Mouse (Mus musculus) liver, embryonic 16.5 days (tissue): ENCODE measurements around the gene Traf6. TPM values are rescaled to one million over a fixed set of nuclear protein-coding genes. Genes with fewer than 3 reads are reported as not detected.
"Not testable (repeated sequence)": the region's sequence is repeated elsewhere in the genome, so short reads cannot be mapped to it uniquely, and the experiment has no call there.

Experiments used
- ATAC-seq: fragments of 200-750 bp; cut with Nextera tagmentation; 2 replicates; pipeline ENCODE4 v1.8.0; 2017; ENCODE audit warnings: low read depth, mild to moderate bottlenecking, moderate number of reproducible peaks, moderate library complexity
- H3K27ac ChIP-seq: fragments of 300-500 bp; sonication (generic); 2 replicates; pipeline ENCODE4 v1.5.1; 2014; ENCODE audit warnings: mild to moderate bottlenecking, low read length
- H3K27me3 ChIP-seq: fragments of 300-500 bp; sonication (generic); 2 replicates; pipeline ENCODE4 v1.6.1; 2014; ENCODE audit warnings: low read depth, low read length, mixed read lengths; ENCODE audit not compliant: control insufficient read depth, insufficient read depth
- H3K36me3 ChIP-seq: fragments of 300-500 bp; sonication (generic); 2 replicates; pipeline ENCODE4 v1.6.1; 2014; ENCODE audit warnings: mild to moderate bottlenecking; ENCODE audit not compliant: control insufficient read depth, insufficient read depth
- H3K4me1 ChIP-seq: fragments of 300-500 bp; sonication (generic); 2 replicates; pipeline ENCODE4 v1.6.1; 2014; ENCODE audit warnings: low read depth, low read length, mixed read lengths; ENCODE audit not compliant: control insufficient read depth
- H3K4me2 ChIP-seq: fragments of 300-500 bp; sonication (generic); 2 replicates; pipeline ENCODE4 v1.6.1; 2014; ENCODE audit warnings: low read depth, low read length, mixed read lengths
- H3K4me3 ChIP-seq: fragments of 300-500 bp; sonication (generic); 2 replicates; pipeline ENCODE4 v1.5.1; 2014; ENCODE audit warnings: low read depth, mild to moderate bottlenecking, low read length
- H3K9ac ChIP-seq: fragments of 300-500 bp; sonication (generic); 2 replicates; pipeline ENCODE4 v1.6.1; 2014; ENCODE audit warnings: low read depth, low read length
- H3K9me3 ChIP-seq: fragments of 300-500 bp; sonication (generic); replicated peaks from 2 replicates; pipeline ENCODE4 v1.6.1; 2016; ENCODE audit warnings: low read length; ENCODE audit not compliant: control insufficient read depth
- WGBS: fragments of 180-500 bp; shearing (Covaris S2); extraction: QIAGEN DNeasy Blood & Tissue Kit; methylation state at CpG from one replicate; pipeline ENCODE4 v1.1.7; 2014; ENCODE audit not compliant: insufficient replicate concordance; 5-methylcytosine and 5-hydroxymethylcytosine counted together
- polyA plus RNA-seq: library from polyadenylated mRNA; unstranded; fragments of >200 nt; fragmentation: Nextera tagmentation; extraction: Ambion mirVana; gene quantifications from 2 replicates; pipeline ENCODE4 v1.2.1, GENCODE M21; 2015

Gene Traf6
- polyA plus RNA-seq, 1 experiment from 2014 or later = 4.0 TPM

- H3K36me3 ChIP-seq = no peaks in the 10 kb centered on the region
- ATAC-seq = no peak
- H3K9me3 ChIP-seq = no peaks in the 10 kb centered on the region
- H3K9ac ChIP-seq = no peak overlapping the region
- no peaks in the 10 kb centered on the region for H3K27me3 ChIP-seq
- H3K4me2 ChIP-seq = no peak overlapping the region
- WGBS = 53% methylated on average over 8 of the region's 8 CpGs
- no peak overlapping the region for H3K27ac ChIP-seq
- no peak overlapping the region for H3K4me3 ChIP-seq
- H3K4me1 ChIP-seq = no peaks in the 10 kb centered on the region
Observed at GRCm38 (mm10) chr2:101741653-101742052, 63.4 kb downstream of the Traf6 start.

DNA sequence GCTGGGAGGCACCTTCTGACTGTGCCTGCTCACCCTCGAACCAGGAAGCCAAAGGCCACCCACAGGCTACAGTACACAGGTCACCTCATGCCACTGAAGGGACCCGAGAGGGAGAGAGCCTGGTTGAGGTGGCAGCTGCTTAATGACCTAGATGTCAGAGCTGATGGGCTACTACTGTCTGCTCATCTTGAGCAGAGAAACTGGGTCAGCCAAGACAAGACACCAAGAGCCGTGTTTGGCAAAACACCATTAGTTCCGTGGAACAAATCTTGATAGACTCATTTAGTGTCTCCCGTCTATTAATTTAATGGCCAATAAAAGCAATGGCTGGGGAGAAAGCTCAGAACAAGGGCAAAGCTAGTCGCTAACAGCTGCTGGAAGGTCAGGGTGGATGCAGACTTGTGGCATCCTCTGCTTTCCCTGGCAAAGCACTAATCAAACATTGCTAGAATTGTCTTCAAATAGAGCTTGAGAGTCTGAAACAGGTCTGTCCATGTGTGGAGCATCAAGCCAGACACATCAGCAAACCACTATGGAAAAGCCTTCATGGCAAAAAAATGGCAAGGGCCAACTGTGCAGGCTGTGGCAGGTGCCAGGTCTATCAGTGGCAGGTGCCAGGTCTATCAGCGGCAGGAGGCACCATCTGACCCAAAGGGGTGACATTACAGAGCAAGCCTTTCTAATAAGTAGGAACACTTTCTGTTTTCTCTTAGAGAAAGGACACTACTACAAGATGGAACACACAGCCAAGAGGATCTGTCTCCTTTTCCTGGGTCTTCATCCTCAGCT, 64.0 kb downstream of the Traf6 start:
- Histone ChIP-seq H3K4me3 (no peak overlapping the region), H3K36me3 (no peaks in the 10 kb centered on the region), H3K27me3 (no peaks in the 10 kb centered on the region), H3K4me1 (no peaks in the 10 kb centered on the region), H3K9ac (no peak overlapping the region), H3K27ac (no peak overlapping the region), H3K4me2 (no peak overlapping the region), H3K9me3 (no peaks in the 10 kb centered on the region)
- 63% methylated on average over 7 of the region's 7 CpGs for WGBS
- ATAC-seq = no peak

GRCm38 (mm10) chr2:101745656-101746055, 67.4 kb downstream of the Traf6 start:
- H3K27me3 ChIP-seq, H3K36me3 ChIP-seq, H3K9me3 ChIP-seq, H3K4me1 ChIP-seq, H3K4me3 ChIP-seq, H3K27ac ChIP-seq, ATAC-seq, H3K9ac ChIP-seq, H3K4me2 ChIP-seq: not testable (repeated sequence)
- WGBS = 38% methylated on average over 2 of the region's 2 CpGs

GRCm38 (mm10) chr2:101746537-101746936, 68.3 kb downstream of the Traf6 start:
- ATAC-seq = no peak
- Histone ChIP-seq H3K27me3 (no peaks in the 10 kb centered on the region), H3K4me2 (no peak overlapping the region), H3K4me1 (no peaks in the 10 kb centered on the region), H3K36me3 (no peaks in the 10 kb centered on the region), H3K4me3 (no peak overlapping the region), H3K27ac (no peak overlapping the region), H3K9ac (no peak overlapping the region), H3K9me3 (no peaks in the 10 kb centered on the region)
- 74% methylated on average over 7 of the region's 7 CpGs for WGBS

Other genes with a start within 250 kb of the Traf6 start
- 1.2 TPM in 2 replicates for gene Rag2, start 53.7 kb upstream of the Traf6 start, polyA plus RNA-seq
- gene Rag1, start 28.9 kb upstream of the Traf6 start, polyA plus RNA-seq = 0.72 and 0.84 TPM in 2 replicates
- 12.6 and 13.3 TPM in 2 replicates for gene B230118H07Rik, start 28.9 kb upstream of the Traf6 start, polyA plus RNA-seq
- gene Prr5l, start 204.6 kb downstream of the Traf6 start, polyA plus RNA-seq = 5.2 and 5.4 TPM in 2 replicates
- gene Commd9, start 207.8 kb downstream of the Traf6 start, polyA plus RNA-seq = 19.9 and 21.7 TPM in 2 replicates